Mouse (Mus musculus) macrophage (primary cell): ENCODE data around the gene Pde3a. TPM values are rescaled to one million over a fixed set of nuclear protein-coding genes. Genes with fewer than 3 reads are reported as not detected.

Experiments used
- H3K27ac ChIP-seq: fragments of 350-480 bp; formaldehyde crosslinking; 2 replicates; pipeline ENCODE4 v1.9.0; 2021
- H3K36me3 ChIP-seq: fragments of 350-480 bp; formaldehyde crosslinking; 2 replicates; pipeline ENCODE4 v1.9.0; 2021; ENCODE audit errors: inconsistent target
- H3K4me3 ChIP-seq: fragments of 350-480 bp; formaldehyde crosslinking; 2 replicates; pipeline ENCODE4 v1.9.0; 2021; ENCODE audit errors: inconsistent target
- H3K79me2 ChIP-seq: fragments of 350-480 bp; formaldehyde crosslinking; 2 replicates; pipeline ENCODE4 v1.9.0; 2021; ENCODE audit errors: inconsistent target
- WGBS: methylation state at CpG from one replicate; pipeline ENCODE4 v1.1.7; 2026; ENCODE audit warnings: inconsistent platforms; ENCODE audit not compliant: missing documents; 5-methylcytosine and 5-hydroxymethylcytosine counted together
- polyA plus RNA-seq: library from polyadenylated mRNA; stranded (reverse); fragments of 250-400 nt; gene quantifications from 3 replicates; pipeline ENCODE4 v1.2.4, GENCODE M21; 2018; ENCODE audit warnings: inconsistent platforms

Pde3a gene
- polyA plus RNA-seq, 1 experiment from 2014 or later, result 0.09 TPM

DNA sequence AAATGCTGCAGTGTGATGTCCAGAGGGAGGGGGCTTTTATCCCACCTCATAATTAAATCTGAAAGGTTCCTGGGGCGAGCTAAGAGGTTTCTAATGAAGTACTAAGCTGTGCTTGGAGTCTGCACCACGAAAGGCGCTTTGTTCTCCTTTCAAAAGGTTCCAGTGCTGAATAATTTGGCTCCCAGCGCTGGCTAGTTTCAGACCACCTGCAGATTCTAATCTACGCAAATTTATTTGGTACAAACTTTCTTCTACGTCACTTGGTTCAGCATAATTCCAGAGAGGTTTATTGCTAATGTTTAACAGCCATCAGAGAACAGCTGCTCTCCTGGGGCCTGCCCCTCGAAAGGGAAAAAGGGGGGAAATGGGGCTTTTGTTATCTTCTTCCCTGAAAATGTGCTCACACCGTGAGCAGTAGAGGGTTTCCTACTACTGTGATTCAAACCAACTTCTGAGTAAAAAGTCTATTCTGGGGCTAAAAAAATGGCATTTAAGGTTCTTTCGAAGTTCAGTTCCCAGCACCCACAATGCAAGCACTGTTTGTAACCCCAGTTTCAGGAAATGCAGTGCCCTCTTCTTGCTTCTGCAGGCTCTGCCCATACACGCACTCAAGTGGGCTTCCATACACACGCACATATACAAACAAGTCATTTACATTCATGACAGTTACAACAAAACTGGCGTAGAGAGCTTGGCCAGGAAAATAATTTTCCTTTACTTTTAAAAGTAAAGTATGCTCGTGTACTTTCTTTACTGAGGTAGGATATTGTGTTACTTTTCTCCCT, 246.8 kb downstream of the Pde3a start:
- no peak overlapping the region for H3K27ac ChIP-seq
- no peaks in the 10 kb centered on the region for H3K36me3 ChIP-seq
- no peaks in the 10 kb centered on the region for H3K79me2 ChIP-seq
- H3K4me3 ChIP-seq, result no peak overlapping the region
- 78% methylated on average over 13 of the region's 13 CpGs for WGBS

DNA sequence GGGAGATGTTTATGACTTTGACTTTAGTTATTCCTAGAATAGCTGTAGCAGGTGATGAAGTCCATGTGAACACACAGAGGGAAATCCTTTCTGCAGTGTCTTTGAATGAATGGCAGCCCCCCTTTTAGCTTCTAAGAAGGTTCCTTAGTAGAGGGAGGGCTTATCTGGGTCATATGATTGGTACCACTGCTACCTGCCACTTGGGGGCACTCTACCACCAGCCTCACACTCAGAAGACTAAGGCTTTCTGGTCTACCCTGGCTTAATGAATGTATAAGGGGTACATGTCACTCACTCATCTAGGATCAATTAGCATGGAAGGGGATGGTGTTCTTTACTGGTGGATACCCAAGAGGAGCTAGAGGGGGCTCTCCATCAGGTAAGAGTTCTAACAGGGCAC, 250.4 kb downstream of the Pde3a start:
- H3K36me3 ChIP-seq, result no peaks in the 10 kb centered on the region
- no peaks in the 10 kb centered on the region for H3K79me2 ChIP-seq

DNA sequence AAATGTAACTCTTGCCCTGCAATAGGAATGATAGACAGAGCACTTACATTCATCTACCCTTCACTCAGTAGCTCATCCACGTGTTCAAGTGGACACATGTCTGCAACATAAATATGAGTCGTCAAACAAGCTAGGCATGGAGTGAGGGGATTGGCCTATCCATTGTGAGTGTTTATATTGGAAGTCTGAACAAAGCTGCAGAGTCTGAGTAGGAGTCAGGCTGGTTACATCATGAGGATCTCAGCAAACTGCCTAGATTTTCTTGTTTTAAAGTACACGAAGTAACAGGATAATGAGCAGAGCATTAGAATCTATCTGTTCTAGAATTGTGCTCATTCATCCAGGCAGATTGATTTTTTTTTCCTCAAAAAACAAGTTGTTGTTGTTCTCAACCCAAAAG, 252.1 kb downstream of the Pde3a start:
- Histone ChIP-seq H3K4me3 (no peak overlapping the region), H3K27ac (no peak overlapping the region), H3K36me3 (no peaks in the 10 kb centered on the region), H3K79me2 (no peaks in the 10 kb centered on the region)
- 87% methylated on average over 3 of the region's 3 CpGs for WGBS

More for the DNA sequence above, 250.4 kb downstream of the Pde3a start:
- H3K27ac ChIP-seq, result no peak overlapping the region
- H3K4me3 ChIP-seq, result no peak overlapping the region

DNA sequence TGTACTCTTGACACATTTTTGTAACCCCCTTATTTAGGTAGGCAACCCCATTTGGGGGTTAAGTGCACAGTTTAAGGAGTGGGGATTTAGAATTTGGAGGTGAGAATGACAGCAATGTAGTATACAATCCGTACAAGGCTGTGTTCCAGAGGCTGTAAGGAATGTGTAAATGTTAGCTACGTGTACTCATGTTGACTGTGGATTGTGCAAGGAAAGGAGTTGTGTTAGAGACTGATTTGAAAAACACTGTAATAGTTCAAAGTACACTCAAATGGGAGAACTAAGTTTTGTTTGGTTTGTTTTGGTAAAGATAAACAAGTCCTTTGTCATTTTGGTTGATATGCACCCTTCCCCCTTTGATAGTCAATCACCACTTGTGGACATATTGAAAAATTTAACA, 273.5 kb downstream of the Pde3a start:
- Histone ChIP-seq H3K4me3 (no peak overlapping the region), H3K27ac (no peak overlapping the region), H3K79me2 (no peaks in the 10 kb centered on the region), H3K36me3 (no peaks in the 10 kb centered on the region)
- 78% methylated on average over 2 of the region's 2 CpGs for WGBS

DNA sequence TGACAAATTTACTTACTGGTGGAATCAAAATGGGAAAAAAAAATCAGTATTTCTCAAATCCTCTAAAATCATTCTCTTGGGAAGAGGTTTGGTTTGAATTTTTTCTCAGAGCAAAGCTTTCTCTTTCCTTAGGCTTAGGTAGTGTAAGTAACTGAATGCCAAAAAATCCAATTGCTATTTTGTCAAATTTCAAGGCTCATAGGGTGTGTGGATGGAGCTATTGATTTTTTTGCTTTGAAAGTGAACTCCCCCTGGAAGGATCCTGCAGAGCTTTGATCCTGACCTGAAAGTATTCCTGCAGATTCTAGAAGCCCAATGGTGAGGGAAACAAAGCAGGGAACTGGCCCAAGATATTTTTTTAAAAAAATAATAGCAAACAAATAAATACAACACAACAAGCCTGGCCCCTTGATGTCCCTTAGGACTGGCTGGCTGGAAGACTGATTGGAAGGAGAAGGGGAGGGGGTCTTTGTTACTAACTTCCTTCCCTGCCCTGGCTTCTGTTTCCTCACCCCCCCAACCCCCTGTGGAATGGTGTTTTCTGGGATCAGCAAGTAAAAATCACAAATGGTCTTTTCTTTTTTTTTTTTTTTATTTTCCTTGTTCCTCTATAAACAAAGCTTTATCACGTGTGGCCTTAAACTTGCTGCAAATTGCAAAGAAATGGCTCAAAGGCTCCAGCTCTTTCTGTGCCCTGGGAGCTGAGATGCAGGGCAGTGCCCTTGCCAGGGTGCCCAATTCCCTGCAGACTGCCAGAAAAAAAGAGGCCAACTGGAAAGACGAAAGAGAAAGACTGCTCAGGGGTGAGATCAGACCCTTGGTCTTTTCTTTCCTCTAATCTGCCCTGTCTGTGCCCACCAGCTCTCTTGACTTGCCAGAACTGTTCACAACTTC, 274.9 kb downstream of the Pde3a start, which contains the start of gene Slco1c1:
TSS of gene Slco1c1 (plus strand) at position 622 of the 894 bp plus-strand sequence.
- 51% methylated on average over 2 of the region's 2 CpGs for WGBS
- Histone ChIP-seq H3K79me2 (no peaks in the 10 kb centered on the region), H3K36me3 (no peaks in the 10 kb centered on the region), H3K4me3 (no peak within 1 kb of the TSS), H3K27ac (no peak within 1 kb of the TSS)

DNA sequence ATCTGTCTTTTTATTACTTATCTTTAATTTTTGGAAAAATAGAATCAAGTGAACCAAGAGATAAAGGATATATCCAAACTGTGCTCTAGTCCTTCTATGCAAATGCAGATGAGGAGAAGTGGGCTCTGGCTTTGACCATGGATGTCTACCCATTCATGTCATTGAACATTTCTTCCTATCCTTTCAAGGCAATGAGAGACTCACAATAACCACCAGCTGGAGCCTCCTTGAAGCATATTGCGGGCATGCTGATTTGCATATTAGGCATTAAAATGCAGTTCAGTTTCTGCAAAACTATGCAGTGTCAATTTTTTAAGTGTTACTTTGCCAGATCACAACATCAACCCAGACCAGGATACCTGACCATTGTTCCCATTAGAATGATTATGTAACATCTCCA, 276.7 kb downstream of the Pde3a start:
- no peak overlapping the region for H3K27ac ChIP-seq
- 88% methylated on average over 1 of the region's 1 CpGs for WGBS
- no peaks in the 10 kb centered on the region for H3K36me3 ChIP-seq
- no peaks in the 10 kb centered on the region for H3K79me2 ChIP-seq
- no peak overlapping the region for H3K4me3 ChIP-seq

DNA sequence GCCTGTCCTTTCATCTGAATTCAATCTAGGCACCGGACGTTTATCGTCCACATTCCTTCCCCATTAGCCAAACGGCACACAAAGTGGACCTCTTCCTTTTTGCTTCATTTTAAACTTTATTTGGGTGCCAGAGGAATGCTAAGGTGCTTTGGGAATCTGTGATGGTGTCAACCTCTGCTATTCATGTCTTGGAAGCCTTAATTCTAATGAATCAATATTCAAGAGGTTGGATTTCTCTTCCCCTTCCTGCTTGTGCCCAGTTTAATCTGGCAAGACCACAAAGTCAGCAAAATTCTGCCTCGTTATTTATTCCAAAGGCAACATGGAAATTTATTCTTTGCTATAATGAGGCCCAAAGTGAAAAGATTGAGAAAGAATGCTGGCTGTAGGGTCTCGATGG, 281.8 kb downstream of the Pde3a start:
- H3K4me3 ChIP-seq, result no peak overlapping the region
- no peak overlapping the region for H3K27ac ChIP-seq
- no peaks in the 10 kb centered on the region for H3K36me3 ChIP-seq
- 86% methylated on average over 6 of the region's 6 CpGs for WGBS
- H3K79me2 ChIP-seq, result no peaks in the 10 kb centered on the region

DNA sequence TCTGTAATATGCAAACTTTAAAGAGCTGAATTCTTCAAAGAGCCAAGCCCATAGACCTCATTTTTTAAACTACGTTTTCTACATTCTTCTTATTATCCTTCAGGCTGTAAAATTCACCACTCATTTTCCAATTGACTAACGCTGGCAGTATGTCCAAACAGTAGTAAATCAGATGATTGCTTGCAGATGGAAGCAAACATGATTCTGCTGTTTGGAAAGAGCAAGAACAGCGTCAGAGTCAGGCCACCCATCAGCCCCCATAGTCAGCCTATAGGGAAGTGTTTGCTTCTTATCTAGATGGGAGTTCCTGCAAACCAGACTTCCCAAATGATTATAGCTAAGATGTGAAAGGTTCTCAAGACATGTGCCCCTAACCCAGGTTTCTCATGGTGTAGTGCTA, 288.2 kb downstream of the Pde3a start:
- 46% methylated on average over 3 of the region's 3 CpGs for WGBS

DNA sequence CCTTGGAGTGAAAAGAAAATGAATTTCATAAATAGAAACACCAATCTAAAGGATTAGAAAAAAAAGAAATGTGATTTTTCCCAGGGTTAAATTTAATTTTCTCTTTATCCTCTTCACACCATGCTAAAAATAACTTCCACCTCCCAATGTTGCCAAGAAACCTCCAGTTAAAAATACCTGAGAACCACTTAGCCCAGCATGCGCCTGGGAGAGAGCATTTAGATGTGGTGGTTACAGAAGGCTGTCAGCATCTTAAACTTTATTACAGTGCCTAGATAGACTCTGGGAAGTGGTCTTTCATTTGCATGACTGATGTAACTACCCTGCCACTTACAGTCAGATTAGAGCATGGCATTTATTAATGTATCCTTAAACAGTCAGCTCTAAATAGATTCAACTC, 292.1 kb downstream of the Pde3a start:
- 78% methylated on average over 1 of the region's 1 CpGs for WGBS
- no peaks in the 10 kb centered on the region for H3K36me3 ChIP-seq
- H3K27ac ChIP-seq, result no peak overlapping the region
- no peak overlapping the region for H3K4me3 ChIP-seq
- no peaks in the 10 kb centered on the region for H3K79me2 ChIP-seq

More for the DNA sequence above, 288.2 kb downstream of the Pde3a start:
- H3K4me3 ChIP-seq, result no peak overlapping the region
- no peaks in the 10 kb centered on the region for H3K79me2 ChIP-seq
- H3K36me3 ChIP-seq, result no peaks in the 10 kb centered on the region
- H3K27ac ChIP-seq, result no peak overlapping the region

DNA sequence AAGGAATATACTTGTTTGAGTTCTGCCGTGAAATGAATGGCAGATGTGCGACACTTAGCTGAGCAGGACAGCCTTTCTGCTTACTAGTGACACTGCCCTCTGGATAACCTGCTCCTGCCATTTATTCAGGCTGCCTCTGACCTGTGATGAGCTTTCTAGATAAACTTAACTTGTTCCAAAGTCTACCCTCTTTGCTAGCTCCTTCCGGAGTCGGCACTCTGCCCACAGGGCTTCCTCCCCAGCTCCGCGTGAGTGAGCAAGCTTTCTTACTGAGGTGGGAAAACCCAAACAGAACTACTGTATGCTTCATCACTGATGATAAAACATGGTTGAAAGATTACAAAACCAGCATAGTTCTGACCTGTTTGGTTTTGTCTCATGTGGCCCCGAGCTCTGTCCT, 294.3 kb downstream of the Pde3a start:
- 84% methylated on average over 7 of the region's 7 CpGs for WGBS
- H3K79me2 ChIP-seq, result no peaks in the 10 kb centered on the region
- no peaks in the 10 kb centered on the region for H3K36me3 ChIP-seq
- no peak overlapping the region for H3K27ac ChIP-seq
- no peak overlapping the region for H3K4me3 ChIP-seq
